Mouse (Mus musculus) G1E (cell line): ENCODE measurements around the gene Mrpl43.

Source experiments
- CTCF ChIP-seq: IDR thresholded peaks from 2 replicates; pipeline ENCODE4 v1.5.1; 2012; ENCODE audit warnings: low read depth, low read length, inconsistent platforms, mixed read lengths
- GATA1 ChIP-seq: IDR thresholded peaks from 2 replicates; pipeline ENCODE4 v1.6.1; 2012; ENCODE audit warnings: borderline replicate concordance, low read length, inconsistent platforms, mixed read lengths
- GATA2 ChIP-seq: IDR thresholded peaks from 2 replicates; pipeline ENCODE4 v1.6.1; 2012; ENCODE audit warnings: low read depth, low read length, inconsistent platforms, borderline replicate concordance
- POLR2AphosphoS5 ChIP-seq: IDR thresholded peaks from 2 replicates; pipeline ENCODE4 v1.6.1; 2012; ENCODE audit warnings: low read depth, low read length, inconsistent platforms; ENCODE audit not compliant: insufficient replicate concordance
- TAL1 ChIP-seq: conservative IDR thresholded peaks from 2 replicates; pipeline ENCODE4 v1.6.1; 2012; ENCODE audit warnings: low read depth, low read length, inconsistent platforms, mixed read lengths

- no peak for TF ChIP-seq CTCF
- TF ChIP-seq GATA1, result no peak
- no peak for TF ChIP-seq POLR2AphosphoS5
- no peak for TF ChIP-seq TAL1
- no peak for TF ChIP-seq GATA2
Measured at GRCm38 (mm10) chr19:45045651-45046050, 39.4 kb upstream of the Mrpl43 start, which contains the start of gene Pdzd7.
